Mouse (Mus musculus) lung, embryonic 16.5 days (tissue): ENCODE data around the gene Zfpm1. TPM values are rescaled to one million over a fixed set of nuclear protein-coding genes. Genes with fewer than 3 reads are reported as not detected.
A peak's percentile ranks its signal among the peaks of the same experiment; 100 is the strongest.

Source experiments
- ATAC-seq: fragments of 200-750 bp; cut with Nextera tagmentation; 2 replicates; pipeline ENCODE4 v1.8.0; 2017; ENCODE audit warnings: low read depth, mild to moderate bottlenecking, moderate library complexity
- H3K27ac ChIP-seq: fragments of 300-500 bp; sonication (generic); 2 replicates; pipeline ENCODE4 v1.5.1; 2014; ENCODE audit warnings: mild to moderate bottlenecking, control low read depth, low read length
- H3K27me3 ChIP-seq: fragments of 300-500 bp; sonication (generic); 2 replicates; pipeline ENCODE4 v1.6.1; 2014; ENCODE audit warnings: low read depth, low read length, mixed read lengths; ENCODE audit not compliant: control insufficient read depth, insufficient read depth
- H3K36me3 ChIP-seq: fragments of 300-500 bp; sonication (generic); 2 replicates; pipeline ENCODE4 v1.6.1; 2014; ENCODE audit warnings: low read length; ENCODE audit not compliant: control insufficient read depth, insufficient read depth
- H3K4me1 ChIP-seq: fragments of 300-500 bp; sonication (generic); replicated peaks from 2 replicates; pipeline ENCODE4 v1.6.1; 2014; ENCODE audit warnings: low read length, mixed read lengths; ENCODE audit not compliant: control insufficient read depth, insufficient read depth
- H3K4me2 ChIP-seq: fragments of 300-500 bp; sonication (generic); 2 replicates; pipeline ENCODE4 v1.6.1; 2014; ENCODE audit warnings: low read depth, low read length, control low read depth
- H3K4me3 ChIP-seq: fragments of 300-500 bp; sonication (generic); 2 replicates; pipeline ENCODE4 v1.5.1; 2014; ENCODE audit warnings: mild to moderate bottlenecking, low read length, control low read depth
- H3K9ac ChIP-seq: fragments of 300-500 bp; sonication (generic); 2 replicates; pipeline ENCODE4 v1.6.1; 2014; ENCODE audit warnings: low read length, control low read depth
- H3K9me3 ChIP-seq: fragments of 300-500 bp; sonication (generic); 2 replicates; pipeline ENCODE4 v1.6.1; 2016; ENCODE audit warnings: low read length; ENCODE audit not compliant: control insufficient read depth
- WGBS: fragments of 180-500 bp; shearing (Covaris S2); extraction: QIAGEN DNeasy Blood & Tissue Kit; methylation state at CpG from one replicate; pipeline ENCODE4 v1.1.7; 2014; 5-methylcytosine and 5-hydroxymethylcytosine counted together
- polyA plus RNA-seq: library from polyadenylated mRNA; unstranded; fragments of >200 nt; fragmentation: Nextera tagmentation; extraction: Ambion mirVana; gene quantifications from 2 replicates; pipeline ENCODE4 v1.2.1, GENCODE M21; 2015

Zfpm1 gene
- polyA plus RNA-seq, 1 experiment from 2014 or later: 1.2 TPM

- H3K9ac ChIP-seq: no peak overlapping the region
- 42% methylated on average over 9 of the region's 9 CpGs for WGBS
- ATAC-seq: peak; percentile 55
These were observed 74.0 kb downstream of the Zfpm1 start for GRCm38 (mm10) chr8:122355642-122356606.

GRCm38 (mm10) chr8:122357202-122357601 is 75.3 kb downstream of the Zfpm1 start:
- 44% methylated on average over 11 of the region's 11 CpGs for WGBS
- Histone ChIP-seq H3K9ac (no peak overlapping the region), H3K4me1 (peaks cover 9% of the 10 kb centered on the region; the same call in 1 of the 2 replicates), H3K4me2 (no peak overlapping the region), H3K27ac (no peak overlapping the region), H3K4me3 (no peak overlapping the region), H3K36me3 (no peaks in the 10 kb centered on the region), H3K27me3 (no peaks in the 10 kb centered on the region), H3K9me3 (no peaks in the 10 kb centered on the region)
- ATAC-seq: no peak

More at GRCm38 (mm10) chr8:122355642-122356606, 74.0 kb downstream of the Zfpm1 start:
- H3K36me3 ChIP-seq: no peaks in the 10 kb centered on the region
- H3K27ac ChIP-seq: no peak overlapping the region
- H3K4me3 ChIP-seq: no peak overlapping the region
- no peaks in the 10 kb centered on the region; the same call in 1 of the 2 replicates for H3K27me3 ChIP-seq
- H3K4me1 ChIP-seq: peaks cover 9% of the 10 kb centered on the region; the same call in 1 of the 2 replicates
- no peak overlapping the region for H3K4me2 ChIP-seq
- H3K9me3 ChIP-seq: no peaks in the 10 kb centered on the region

- Histone ChIP-seq H3K27ac (no peak overlapping the region), H3K4me3 (no peak overlapping the region), H3K4me2 (no peak overlapping the region), H3K4me1 (peaks cover 9% of the 10 kb centered on the region; the same call in 1 of the 2 replicates), H3K9ac (no peak overlapping the region), H3K9me3 (no peaks in the 10 kb centered on the region), H3K27me3 (no peaks in the 10 kb centered on the region), H3K36me3 (no peaks in the 10 kb centered on the region)
- 54% methylated on average over 5 of the region's 5 CpGs for WGBS
- ATAC-seq: no peak
These were observed 75.7 kb downstream of the Zfpm1 start for GRCm38 (mm10) chr8:122357641-122358040.

GRCm38 (mm10) chr8:122359111-122359775 is 77.3 kb downstream of the Zfpm1 start:
- no peak overlapping the region for H3K9ac ChIP-seq
- H3K4me1 ChIP-seq: peaks cover 9% of the 10 kb centered on the region; the same call in 1 of the 2 replicates
- H3K36me3 ChIP-seq: no peaks in the 10 kb centered on the region
- H3K4me2 ChIP-seq: no peak overlapping the region
- H3K27me3 ChIP-seq: no peaks in the 10 kb centered on the region; the same call in 1 of the 2 replicates
- no peak for ATAC-seq
- H3K4me3 ChIP-seq: no peak overlapping the region
- no peak overlapping the region for H3K27ac ChIP-seq
- no peaks in the 10 kb centered on the region for H3K9me3 ChIP-seq
- 72% methylated on average over 15 of the region's 15 CpGs for WGBS

- H3K4me3 ChIP-seq: no peak within 1 kb of the TSS
- no peaks in the 10 kb centered on the region for H3K9me3 ChIP-seq
- H3K9ac ChIP-seq: no peak within 1 kb of the TSS
- H3K4me2 ChIP-seq: no peak within 1 kb of the TSS
- no peak within 1 kb of the TSS for H3K27ac ChIP-seq
- no peaks in the 10 kb centered on the region; the same call in 1 of the 2 replicates for H3K27me3 ChIP-seq
- H3K4me1 ChIP-seq: peaks cover 2% of the 10 kb centered on the region; the same call in 1 of the 2 replicates
- ATAC-seq: no peak
- 67% methylated on average over 7 of the region's 7 CpGs for WGBS
- H3K36me3 ChIP-seq: no peaks in the 10 kb centered on the region
These were observed 78.9 kb downstream of the Zfpm1 start, which contains the start of gene Trhr2 for GRCm38 (mm10) chr8:122360696-122361416. Trhr2 (minus strand) TSS chr8:122360746.

- WGBS: 34% methylated on average over 5 of the region's 5 CpGs
- no peak for ATAC-seq
- no peaks in the 10 kb centered on the region for H3K4me1 ChIP-seq
- no peak overlapping the region for H3K4me3 ChIP-seq
- no peaks in the 10 kb centered on the region for H3K36me3 ChIP-seq
- H3K4me2 ChIP-seq: no peak overlapping the region
- H3K27ac ChIP-seq: no peak overlapping the region
- no peaks in the 10 kb centered on the region for H3K9me3 ChIP-seq
- no peak overlapping the region for H3K9ac ChIP-seq
- H3K27me3 ChIP-seq: no peaks in the 10 kb centered on the region; the same call in 1 of the 2 replicates
These were observed 80.3 kb downstream of the Zfpm1 start for GRCm38 (mm10) chr8:122362271-122362670.

GRCm38 (mm10) chr8:122362967-122363366 is 81.0 kb downstream of the Zfpm1 start:
- H3K4me1 ChIP-seq: no peaks in the 10 kb centered on the region
- no peak overlapping the region for H3K27ac ChIP-seq
- no peaks in the 10 kb centered on the region; the same call in 1 of the 2 replicates for H3K27me3 ChIP-seq
- no peaks in the 10 kb centered on the region for H3K9me3 ChIP-seq
- no peak overlapping the region for H3K4me3 ChIP-seq
- no peak overlapping the region for H3K9ac ChIP-seq
- WGBS: 34% methylated on average over 8 of the region's 8 CpGs
- H3K4me2 ChIP-seq: no peak overlapping the region
- no peak for ATAC-seq
- H3K36me3 ChIP-seq: no peaks in the 10 kb centered on the region

GRCm38 (mm10) chr8:122368494-122368893 is 86.6 kb downstream of the Zfpm1 start:
- no peak for ATAC-seq
- H3K9ac ChIP-seq: no peak overlapping the region
- no peak overlapping the region for H3K4me3 ChIP-seq
- H3K9me3 ChIP-seq: no peaks in the 10 kb centered on the region
- H3K27ac ChIP-seq: peak overlapping the region; percentile 30; the same call in 1 of the 2 replicates
- H3K4me2 ChIP-seq: no peak overlapping the region
- peaks cover 6% of the 10 kb centered on the region for H3K4me1 ChIP-seq
- 47% methylated on average over 10 of the region's 10 CpGs for WGBS
- H3K36me3 ChIP-seq: no peaks in the 10 kb centered on the region
- H3K27me3 ChIP-seq: no peaks in the 10 kb centered on the region; the same call in 1 of the 2 replicates
